Mouse (Mus musculus) left cerebral cortex, adult 2 months (tissue): Measurements from ENCODE around the gene Actrt3. TPM values are rescaled to one million over a fixed set of nuclear protein-coding genes. Genes with fewer than 3 reads are reported as not detected.
"Not testable (repeated sequence)": the region's sequence is repeated elsewhere in the genome, so short reads cannot be mapped to it uniquely, and the experiment has no call there.

Source experiments
- DNase-seq, 2 experiments: peaks; one replicate each; pipeline ENCODE4 v3.0.0; 2021 to 2022; ENCODE audit warnings: low spot score in 2 of 2, mixed read lengths in 1 of 2; ENCODE audit errors: extremely low spot score in 1 of 2
- H3K27ac ChIP-seq: fragments of 200-600 bp; 2 replicates; pipeline ENCODE4 v1.8.1; 2022
- H3K4me3 ChIP-seq: fragments of 200-600 bp; 2 replicates; pipeline ENCODE4 v1.8.1; 2022
- CTCF ChIP-seq: fragments of 200-600 bp; IDR thresholded peaks from 2 replicates; pipeline ENCODE4 v1.8.1; 2022; ENCODE audit warnings: antibody characterized with exemption, mild to moderate bottlenecking, moderate library complexity
- intact Hi-C: fragments of 180-260 bp; cut with DNase I; formaldehyde crosslinking; loops from one replicate; pipeline ENCODE4 v1.15.1; 2025
- total RNA-seq, 2 experiments: library from RNA; stranded (reverse); gene quantifications; 2 replicates each; pipeline ENCODE4 v1.2.3; 2021

Gene Actrt3
- total RNA-seq, 2 experiments from 2014 or later = 1.0 to 1.3 TPM

DNA sequence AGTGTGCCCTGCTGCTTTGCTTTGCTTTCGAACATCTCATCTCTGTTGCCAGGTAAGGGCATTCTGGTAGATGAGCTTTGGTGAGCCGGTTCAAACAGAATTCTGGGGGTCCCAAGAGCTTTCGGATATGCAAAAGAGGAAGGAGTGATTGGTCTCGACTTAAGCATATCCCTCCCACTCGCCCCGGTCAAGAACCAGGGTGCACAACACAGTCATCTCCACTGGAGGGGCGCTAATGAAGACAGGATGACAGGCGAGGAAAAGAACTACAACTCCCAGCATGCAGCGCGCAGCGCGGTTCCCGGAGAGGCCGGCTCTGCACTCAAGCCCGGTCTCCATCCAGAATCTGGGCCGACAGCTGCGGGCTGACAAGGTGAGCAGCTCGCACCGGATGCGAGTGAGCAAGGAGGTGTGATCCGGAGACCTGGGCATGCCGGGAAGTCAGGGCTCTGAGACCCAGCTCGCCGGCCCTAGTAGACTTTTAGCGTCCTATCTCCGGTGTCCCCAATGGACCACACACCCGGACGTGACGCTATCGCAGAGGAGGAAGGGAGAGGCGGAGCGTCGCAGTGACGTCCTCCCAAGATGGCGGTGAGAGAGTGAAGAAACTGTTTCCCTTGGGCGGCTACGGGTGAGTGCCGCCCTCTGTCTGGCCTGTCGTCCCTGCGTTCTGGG is 2.5 kb upstream of the Actrt3 start, which contains the start of gene Mynn:
TSS of gene Mynn (plus strand) at position 1 of the 675 bp plus-strand sequence.
- DNase-seq = peak; percentile 94 to 95
- TF ChIP-seq CTCF = peak; percentile 58
- intact Hi-C loops = loop anchor here (2.0 to 5.0 kb wide), 5 partner anchors 191 to 1795 kb away; partner anchors contain the start of genes Phc3, Rpl22l1 and Sec62
- H3K4me3 ChIP-seq = peak within 1 kb of the TSS; percentile 95
- peak within 1 kb of the TSS; percentile 96 for H3K27ac ChIP-seq

DNA sequence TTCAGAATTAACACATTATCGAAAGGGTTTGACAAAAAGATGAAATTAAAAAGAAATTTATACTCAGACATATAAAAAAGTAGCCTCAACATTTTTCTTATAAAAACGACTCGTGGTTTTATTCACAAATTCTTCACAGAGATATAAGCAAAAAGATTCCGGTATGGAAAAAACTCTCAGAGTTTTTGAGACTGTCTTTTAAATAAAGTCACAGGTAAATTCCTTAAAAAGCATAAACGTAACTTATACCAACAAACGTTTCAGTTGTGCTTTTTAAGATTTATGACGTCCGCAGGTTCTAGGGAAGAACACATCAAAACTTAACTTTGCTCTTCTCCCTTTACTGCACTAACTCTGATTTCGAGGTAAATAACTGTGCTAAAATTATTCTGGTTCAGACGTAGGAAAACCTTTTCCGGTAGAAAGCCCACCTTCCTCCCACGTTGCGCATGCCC is 1.9 kb upstream of the Actrt3 start:
- intact Hi-C loops = loop anchor here (2.0 to 5.0 kb wide), 5 partner anchors 191 to 1794 kb away; partner anchors contain the start of genes Phc3, Rpl22l1 and Sec62
- Histone ChIP-seq H3K27ac (peak overlapping the region; percentile 96), H3K4me3 (peak overlapping the region; percentile 95)
- DNase-seq = no peak
- TF ChIP-seq CTCF = no peak

DNA sequence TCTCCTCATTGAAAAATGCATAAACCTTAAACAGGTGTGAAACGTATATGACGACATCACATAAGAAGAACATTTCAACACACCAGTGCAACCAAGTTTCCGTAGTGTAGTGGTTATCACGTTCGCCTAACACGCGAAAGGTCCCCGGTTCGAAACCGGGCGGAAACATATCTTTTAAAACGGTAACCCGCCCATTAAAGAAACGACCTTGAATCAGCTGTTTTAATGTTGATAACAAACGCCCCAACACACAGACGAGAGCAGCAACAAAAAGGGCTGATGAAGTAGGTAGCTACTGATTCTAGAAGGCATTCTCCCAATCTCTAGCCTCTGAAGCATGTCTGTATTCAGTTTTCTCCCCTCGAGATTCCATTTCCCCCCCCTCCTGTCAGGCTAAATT is 1.4 kb upstream of the Actrt3 start:
- intact Hi-C loops = loop anchor here (5.0 kb wide), 3 partner anchors 366 to 1794 kb away; partner anchors contain the start of genes Phc3 and Rpl22l1
- DNase-seq = peak; percentile 86 to 87
- no peak for TF ChIP-seq CTCF
- H3K4me3 ChIP-seq = peak overlapping the region; percentile 95
- H3K27ac ChIP-seq = peak overlapping the region; percentile 96

DNA sequence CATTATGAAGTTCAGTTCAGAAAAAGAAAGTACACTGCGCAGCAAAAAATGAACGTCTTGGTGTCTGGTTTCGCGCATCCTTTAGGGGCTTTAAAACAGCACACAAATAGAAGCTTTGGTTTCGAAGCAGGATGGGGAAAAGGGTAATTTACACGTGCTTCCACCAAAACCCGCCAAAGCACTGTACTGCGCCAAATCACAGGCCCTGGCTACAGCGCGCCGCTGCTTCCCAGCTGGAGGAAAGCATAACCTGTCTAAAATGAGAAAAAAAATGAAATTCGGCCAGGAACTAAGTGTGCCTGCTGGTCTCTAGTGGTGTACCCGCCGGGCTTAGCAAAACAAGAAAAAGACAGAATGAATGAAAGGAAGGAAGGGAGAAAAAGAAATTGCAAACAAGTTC is 978 bp upstream of the Actrt3 start:
- peak overlapping the region; percentile 95 for H3K4me3 ChIP-seq
- TF ChIP-seq CTCF = no peak
- peak overlapping the region; percentile 96 for H3K27ac ChIP-seq
- peak; percentile 26 to 44 for DNase-seq
- intact Hi-C loops = loop anchor here (5.0 kb wide), 3 partner anchors 367 to 1793 kb away; partner anchors contain the start of genes Phc3 and Rpl22l1

DNA sequence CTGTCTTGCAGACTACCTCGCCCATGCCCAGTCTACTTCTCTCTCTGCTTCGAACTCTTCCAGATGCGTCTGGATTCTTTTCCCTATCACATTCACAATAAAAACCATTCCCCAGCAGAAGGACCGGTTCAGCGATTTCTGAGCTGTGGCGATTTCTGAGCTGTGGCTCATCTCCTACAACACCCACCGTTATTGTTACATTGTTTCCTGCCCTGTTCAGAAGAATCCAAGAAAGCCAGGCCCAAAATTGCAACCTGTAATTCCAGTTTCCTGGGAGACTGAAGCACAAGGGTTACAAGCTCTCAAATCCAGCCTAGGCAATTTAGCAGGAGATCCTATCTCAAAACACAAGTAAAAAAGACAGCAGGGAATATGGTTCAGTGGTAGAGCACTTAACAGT is 2.5 kb downstream of the Actrt3 start:
- Histone ChIP-seq H3K27ac (no peak overlapping the region), H3K4me3 (no peak overlapping the region)
- DNase-seq = no peak
- TF ChIP-seq CTCF = no peak
- intact Hi-C loops = loop anchor here (10.0 kb wide), 1 partner anchor 538 kb away; no protein-coding TSS in a partner anchor

DNA sequence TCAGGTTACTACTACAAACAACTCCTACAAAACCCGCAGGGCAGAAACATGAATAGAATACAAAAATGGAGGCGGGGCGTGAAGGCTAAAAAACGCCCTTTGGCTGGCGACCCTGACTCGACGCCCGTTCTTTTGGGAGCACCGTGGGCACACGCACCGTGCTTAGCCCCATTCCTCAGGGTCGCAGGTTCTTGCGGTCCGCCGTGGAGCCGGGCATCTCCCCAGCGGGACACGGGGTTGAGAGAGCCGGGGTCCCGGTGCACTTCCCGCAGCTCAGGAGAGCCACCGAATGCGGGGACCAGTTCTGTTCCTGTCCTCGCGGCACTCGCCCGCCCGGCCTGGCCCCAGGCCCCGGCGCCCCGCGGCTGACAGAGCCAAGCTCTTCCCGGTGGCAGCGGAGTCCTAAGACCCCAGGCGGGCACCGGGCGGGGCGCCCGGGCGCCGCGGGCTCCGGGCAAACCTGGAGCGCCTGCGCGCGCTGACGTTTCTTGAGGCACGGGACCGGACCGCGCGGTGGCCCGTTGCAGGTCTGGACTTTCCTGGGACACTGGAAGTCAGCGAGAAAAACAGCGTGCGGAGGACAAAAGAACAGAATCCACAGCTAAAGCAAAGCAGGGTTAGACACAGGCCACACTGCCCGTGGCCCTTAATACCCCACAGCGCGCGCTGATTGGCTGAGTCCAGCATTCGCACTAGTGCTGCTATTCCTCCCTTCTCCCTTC is 4.5 kb downstream of the Actrt3 start:
- TF ChIP-seq CTCF = no peak
- H3K4me3 ChIP-seq = peak overlapping the region; percentile 86
- H3K27ac ChIP-seq = peak overlapping the region; percentile 80
- DNase-seq = peak; percentile 29 to 42
- intact Hi-C loops = loop anchor here (10.0 kb wide), 1 partner anchor 540 kb away; no protein-coding TSS in a partner anchor

DNA sequence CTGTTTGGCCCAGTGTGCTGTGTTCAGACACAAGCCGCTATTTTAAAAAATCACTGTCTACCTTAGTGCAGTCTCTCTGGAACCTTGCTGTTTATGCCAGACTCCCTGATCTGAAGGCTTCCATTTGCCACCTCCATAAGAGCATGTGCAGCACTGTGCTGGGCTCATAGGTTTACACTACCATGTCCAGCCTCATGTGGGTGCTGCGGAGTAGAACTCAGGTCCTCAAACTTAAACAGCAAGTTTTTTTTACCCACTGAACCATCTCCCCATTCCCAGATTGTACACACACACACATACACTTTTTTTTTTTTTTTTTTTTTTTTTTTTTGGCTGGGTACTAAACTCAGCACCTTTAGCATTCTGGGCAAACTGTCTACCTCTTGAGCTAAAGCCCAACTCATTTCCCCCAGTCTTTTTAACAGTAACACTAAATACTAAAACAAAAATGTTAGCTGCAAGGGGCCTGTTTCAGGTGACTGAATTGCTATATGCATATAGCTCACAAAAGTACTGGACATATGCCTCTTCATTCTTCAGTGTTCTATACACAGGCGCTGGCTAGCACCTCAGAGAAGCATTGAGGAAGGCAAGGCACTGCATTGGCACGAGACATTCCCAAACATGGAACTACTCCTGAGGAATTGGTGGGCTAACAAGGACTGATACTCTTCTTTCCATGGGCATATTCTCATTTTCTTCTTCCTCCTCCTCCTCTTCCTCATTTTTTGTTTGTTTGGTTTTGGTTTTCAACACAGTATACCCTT is 5.8 kb downstream of the Actrt3 start:
- peak; percentile 19 for TF ChIP-seq CTCF
- intact Hi-C loops = loop anchor here (10.0 kb wide), 1 partner anchor 541 kb away; no protein-coding TSS in a partner anchor
- no peak for DNase-seq
- no peak overlapping the region for H3K27ac ChIP-seq
- no peak overlapping the region for H3K4me3 ChIP-seq

DNA sequence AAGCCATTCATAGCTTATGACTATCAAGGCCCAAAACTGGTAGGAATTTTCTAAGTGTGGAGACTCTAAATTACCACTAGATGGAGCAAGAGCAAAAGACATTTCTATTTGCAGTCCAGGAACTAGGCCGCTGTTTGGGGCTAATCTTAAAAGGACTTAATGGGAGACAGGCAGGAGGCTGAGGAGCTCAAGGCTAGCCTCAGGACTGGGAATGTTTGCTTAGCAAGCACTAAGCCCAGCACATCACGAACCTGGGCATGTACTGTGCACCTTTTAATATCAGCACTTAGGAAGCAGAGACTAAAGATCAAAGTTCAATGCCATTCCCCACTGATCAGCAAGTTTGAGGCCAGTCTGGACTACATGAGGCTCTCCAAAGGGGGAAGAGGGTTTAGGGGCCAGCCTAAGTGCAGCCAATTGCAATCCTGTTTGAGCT is 7.3 kb downstream of the Actrt3 start:
- peak; percentile 88 for TF ChIP-seq CTCF
- intact Hi-C loops = loop anchor here (10.0 kb wide), 1 partner anchor 542 kb away; no protein-coding TSS in a partner anchor
- DNase-seq = no peak
- Histone ChIP-seq H3K27ac (no peak overlapping the region), H3K4me3 (no peak overlapping the region)

DNA sequence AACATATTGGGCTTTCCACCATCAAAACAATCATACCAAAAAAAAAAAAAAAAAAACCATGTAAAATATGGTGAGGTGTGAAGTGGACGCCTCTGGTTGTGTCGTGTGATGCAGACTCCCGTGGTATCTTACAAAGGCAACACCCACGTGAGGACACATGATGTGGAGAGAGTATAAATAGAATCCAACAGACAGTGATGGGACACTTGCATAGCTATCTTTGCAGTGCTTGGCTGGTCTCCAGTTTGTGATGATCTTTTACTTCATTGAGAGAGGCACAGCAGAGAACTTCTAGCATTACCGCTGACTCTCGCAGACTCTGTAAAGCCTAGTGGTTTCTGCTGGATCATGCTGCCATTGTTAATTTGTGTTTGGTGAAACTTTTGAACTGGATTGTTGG is 10.9 kb downstream of the Actrt3 start:
- no peak for DNase-seq
- no peak for TF ChIP-seq CTCF
- Histone ChIP-seq H3K4me3 (no peak overlapping the region), H3K27ac (no peak overlapping the region)
- intact Hi-C loops = no loop called here

DNA sequence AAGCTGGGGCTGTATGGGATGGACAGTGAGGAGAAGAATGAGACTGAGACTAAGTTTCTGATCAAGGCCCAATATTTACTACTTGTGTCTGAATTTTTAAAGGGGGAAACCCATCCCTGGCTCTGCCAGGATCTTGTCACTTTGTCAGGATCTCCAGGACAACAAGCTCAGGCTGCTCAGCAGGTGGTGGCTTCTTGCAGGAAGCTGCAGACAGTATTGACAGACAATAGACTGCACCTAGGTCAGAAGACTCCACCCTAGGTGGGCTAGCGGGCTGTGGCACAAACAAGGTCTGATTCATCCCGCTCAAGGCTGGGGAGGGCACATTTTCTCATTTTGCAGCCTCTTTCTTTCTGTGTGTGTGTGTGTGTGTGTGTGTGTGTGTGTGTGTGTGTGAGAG is 26.2 kb downstream of the Actrt3 start:
- H3K27ac ChIP-seq = no peak overlapping the region
- intact Hi-C loops = no loop called here
- no peak for TF ChIP-seq CTCF
- no peak overlapping the region for H3K4me3 ChIP-seq
- no peak for DNase-seq

DNA sequence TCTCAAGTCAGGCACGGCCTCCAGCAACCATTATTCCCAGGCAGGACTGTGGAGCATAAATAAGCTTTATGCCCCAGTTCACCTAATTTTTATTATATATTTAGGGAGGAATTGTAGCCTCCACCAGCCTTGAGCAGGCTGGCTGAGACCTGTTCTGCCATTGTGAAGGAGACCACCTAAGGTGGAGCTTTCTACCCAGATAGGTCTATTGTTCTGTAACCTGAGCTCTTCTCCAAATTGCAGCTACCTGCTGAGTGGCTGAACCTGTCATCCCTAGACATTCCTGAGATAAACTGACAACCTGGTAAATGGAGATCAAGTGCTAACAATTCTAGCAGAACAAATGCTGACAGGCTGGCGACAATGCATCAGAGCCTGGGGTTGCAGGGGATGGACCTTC is 33.4 kb downstream of the Actrt3 start:
- DNase-seq, intact Hi-C loops, H3K4me3 ChIP-seq, H3K27ac ChIP-seq: not testable (repeated sequence)
